Mouse (Mus musculus): ENCODE measurements around the gene Gm21972. TPM values are rescaled to one million over a fixed set of nuclear protein-coding genes. Genes with fewer than 3 reads are reported as not detected.
A peak's percentile ranks its signal among the peaks of the same experiment; 100 is the strongest.

Gene Gm21972
- polyA plus RNA-seq, 1 experiment from 2014 or later = 0.28 TPM

DNA sequence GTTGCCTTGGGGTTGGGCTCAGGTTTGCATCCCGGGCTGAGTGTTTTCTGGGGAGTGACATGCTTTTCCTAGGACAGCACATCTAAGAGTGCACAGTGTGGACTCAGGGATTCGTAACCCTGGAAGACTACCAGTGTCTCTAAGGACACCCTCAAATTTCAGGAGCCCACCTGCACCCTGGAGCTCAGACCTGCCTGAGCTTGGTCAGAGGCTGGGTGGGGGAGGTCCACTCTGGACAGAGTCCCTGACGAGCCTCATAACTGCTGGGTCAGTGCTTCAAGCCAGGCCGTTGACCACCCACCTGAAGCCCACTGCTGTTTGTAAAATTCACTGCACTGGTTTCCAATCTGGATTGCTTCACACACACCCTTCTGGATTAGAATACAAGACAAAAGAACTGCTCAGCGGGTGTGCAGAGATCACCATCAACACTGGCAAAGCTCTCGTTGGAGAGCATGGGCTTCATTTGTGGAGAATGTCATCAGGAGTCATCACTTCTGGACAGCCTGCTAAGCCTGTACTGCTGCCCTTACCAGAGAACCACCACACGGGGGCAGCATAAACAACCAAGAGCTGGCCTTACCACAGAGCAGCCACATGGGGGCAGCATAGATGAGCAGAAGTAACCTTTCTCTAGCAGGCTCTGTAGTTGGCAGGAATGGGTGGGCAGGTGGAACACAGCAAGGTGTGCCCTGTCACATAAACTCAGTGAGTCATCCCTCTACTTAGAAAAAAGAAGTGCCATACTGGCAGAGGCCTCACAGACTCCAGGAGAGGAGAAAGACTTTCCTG, 45.2 kb downstream of the Gm21972 start:
- Histone ChIP-seq H3K9me3 (no peaks in the 10 kb centered on the region), H3K27me3 (no peaks in the 10 kb centered on the region), H3K4me3 (no peak overlapping the region), H3K4me1 (no peaks in the 10 kb centered on the region), H3K27ac (no peak overlapping the region), H3K9ac (no peak overlapping the region), H3K36me3 (peaks cover 60% of the 10 kb centered on the region), H3K4me2 (replicated peaks) (no peak overlapping the region)
- ATAC-seq (ENCODE audit: low FRiP score, low read depth) = peak; percentile 72
- 49% methylated on average over 7 of the region's 7 CpGs for WGBS

DNA sequence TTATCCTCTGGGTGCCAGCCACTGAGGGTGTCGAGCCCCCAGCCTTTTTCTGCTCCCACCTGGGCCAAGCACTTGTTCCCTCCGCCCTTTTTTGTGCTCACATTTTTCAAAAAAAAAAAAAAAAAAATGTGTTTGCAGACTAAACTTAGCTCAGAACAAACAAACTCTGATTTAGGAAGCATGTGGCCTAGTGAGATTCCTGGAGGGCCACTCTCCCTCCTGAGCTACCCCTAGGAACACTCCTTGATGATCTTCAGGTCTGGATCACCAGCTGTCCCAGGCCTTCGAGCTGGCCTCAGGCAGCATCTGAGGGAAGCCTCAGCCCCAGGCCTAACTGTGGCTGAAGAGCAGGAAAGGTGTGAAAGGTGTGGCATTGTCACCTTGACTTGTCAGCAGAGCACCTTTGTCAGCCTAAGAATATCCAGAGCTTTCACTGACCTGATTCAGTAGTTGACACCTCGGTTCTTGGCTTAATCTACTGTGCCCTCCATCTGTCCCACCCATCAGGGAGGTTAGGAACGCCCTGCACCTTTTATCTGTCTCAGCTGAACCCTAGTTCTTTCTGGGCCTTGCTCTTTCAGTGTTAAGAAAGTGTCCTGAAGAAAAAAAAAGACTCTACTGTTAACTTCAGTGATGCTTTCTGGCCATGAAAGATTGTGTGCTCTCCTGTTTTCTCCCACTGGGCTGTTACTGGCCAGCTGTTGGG, 48.7 kb downstream of the Gm21972 start:
- Histone ChIP-seq H3K36me3 (peaks cover 37% of the 10 kb centered on the region), H3K27ac (no peak overlapping the region), H3K9me3 (no peaks in the 10 kb centered on the region), H3K4me1 (no peaks in the 10 kb centered on the region), H3K4me3 (no peak overlapping the region), H3K27me3 (no peaks in the 10 kb centered on the region), H3K4me2 (replicated peaks) (no peak overlapping the region), H3K9ac (no peak overlapping the region)
- no peak for ATAC-seq (ENCODE audit: low FRiP score, low read depth)
- 69% methylated on average over 5 of the region's 5 CpGs for WGBS

DNA sequence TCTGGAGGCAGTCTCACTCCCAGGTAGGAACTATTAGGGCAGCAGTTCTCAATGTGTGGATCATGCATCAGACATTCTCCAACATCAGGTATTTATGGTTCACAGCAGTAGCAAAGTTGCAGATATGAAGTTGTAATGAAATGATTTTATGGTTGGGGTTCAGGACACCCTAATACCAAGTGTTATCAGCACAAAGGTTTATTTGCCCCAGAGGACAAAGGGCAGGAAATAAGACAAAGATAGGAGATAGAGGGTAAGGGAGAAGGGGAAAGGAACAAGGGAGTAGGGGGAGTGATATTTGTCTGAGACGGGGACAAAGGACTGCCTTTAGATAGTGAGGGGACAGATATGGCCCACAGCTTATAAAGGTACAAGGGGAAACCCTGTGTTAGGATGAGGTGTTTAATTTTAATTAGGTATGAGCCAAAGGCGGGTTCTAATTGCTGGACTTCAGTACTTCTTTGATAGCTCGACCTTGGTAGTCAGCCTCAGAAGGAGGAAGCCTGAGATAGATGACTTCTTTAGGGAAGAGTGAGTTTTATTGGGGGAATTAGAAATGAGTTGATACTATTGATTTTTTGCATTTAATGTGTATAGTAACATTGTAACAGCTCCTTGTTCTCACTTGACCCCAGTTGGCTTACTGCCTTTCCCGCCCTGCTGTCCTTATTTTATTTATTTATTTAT, 50.3 kb downstream of the Gm21972 start:
- 86% methylated on average over 4 of the region's 4 CpGs for WGBS
- Histone ChIP-seq H3K4me3 (no peak overlapping the region), H3K36me3 (peaks cover 24% of the 10 kb centered on the region), H3K4me1 (no peaks in the 10 kb centered on the region), H3K9me3 (no peaks in the 10 kb centered on the region), H3K9ac (no peak overlapping the region), H3K4me2 (replicated peaks) (no peak overlapping the region), H3K27me3 (no peaks in the 10 kb centered on the region), H3K27ac (no peak overlapping the region)
- no peak for ATAC-seq (ENCODE audit: low FRiP score, low read depth)

DNA sequence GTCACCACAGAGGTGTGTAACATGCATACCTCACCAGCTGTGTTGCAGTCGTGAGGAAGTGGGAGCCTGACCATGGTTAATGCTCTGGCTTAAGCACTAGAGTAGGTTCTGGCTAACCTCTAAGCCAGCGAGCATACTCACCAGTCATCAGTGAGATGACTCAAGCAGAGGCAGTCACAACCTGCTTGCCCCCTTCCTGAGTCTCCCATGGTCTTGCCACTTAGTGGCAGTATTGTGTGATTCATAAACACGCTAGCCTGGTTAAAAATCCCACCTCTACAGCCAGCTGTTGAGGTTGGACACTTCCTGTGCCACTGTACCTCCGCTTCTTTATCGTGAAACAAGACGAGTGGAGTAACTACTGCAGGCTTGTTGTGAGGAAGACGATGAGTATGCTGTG, 53.3 kb downstream of the Gm21972 start:
- Histone ChIP-seq H3K27ac (no peak overlapping the region), H3K9ac (no peak overlapping the region), H3K4me3 (no peak overlapping the region), H3K36me3 (peaks cover 37% of the 10 kb centered on the region), H3K27me3 (no peaks in the 10 kb centered on the region), H3K9me3 (no peaks in the 10 kb centered on the region), H3K4me2 (replicated peaks) (no peak overlapping the region), H3K4me1 (no peaks in the 10 kb centered on the region)
- WGBS = 79% methylated on average over 7 of the region's 7 CpGs
- ATAC-seq (ENCODE audit: low FRiP score, low read depth) = no peak

DNA sequence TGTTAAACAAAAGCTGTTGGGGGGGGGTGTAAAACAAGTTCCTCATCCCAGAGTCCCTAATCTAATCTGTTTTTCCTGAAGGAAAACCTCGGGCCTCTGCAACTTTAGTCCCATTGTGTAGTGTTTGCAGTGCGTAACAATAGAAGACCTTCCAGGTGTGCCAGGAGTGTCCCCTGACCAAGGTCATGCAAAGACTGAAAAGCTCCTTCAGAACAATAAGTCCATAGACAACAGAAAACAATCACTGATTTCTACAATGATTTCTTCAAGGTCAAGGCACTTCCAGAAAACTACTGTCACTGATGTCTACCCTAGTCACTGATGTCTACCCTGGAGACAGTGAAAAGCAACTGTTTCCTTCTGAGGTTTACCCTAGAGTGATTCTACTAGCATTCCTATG, 54.4 kb downstream of the Gm21972 start:
- Histone ChIP-seq H3K4me2 (replicated peaks) (no peak overlapping the region), H3K4me1 (no peaks in the 10 kb centered on the region), H3K36me3 (peaks cover 41% of the 10 kb centered on the region), H3K27ac (no peak overlapping the region), H3K4me3 (no peak overlapping the region), H3K27me3 (no peaks in the 10 kb centered on the region), H3K9me3 (no peaks in the 10 kb centered on the region), H3K9ac (no peak overlapping the region)
- no peak for ATAC-seq (ENCODE audit: low FRiP score, low read depth)
- WGBS = 80% methylated on average over 2 of the region's 2 CpGs

DNA sequence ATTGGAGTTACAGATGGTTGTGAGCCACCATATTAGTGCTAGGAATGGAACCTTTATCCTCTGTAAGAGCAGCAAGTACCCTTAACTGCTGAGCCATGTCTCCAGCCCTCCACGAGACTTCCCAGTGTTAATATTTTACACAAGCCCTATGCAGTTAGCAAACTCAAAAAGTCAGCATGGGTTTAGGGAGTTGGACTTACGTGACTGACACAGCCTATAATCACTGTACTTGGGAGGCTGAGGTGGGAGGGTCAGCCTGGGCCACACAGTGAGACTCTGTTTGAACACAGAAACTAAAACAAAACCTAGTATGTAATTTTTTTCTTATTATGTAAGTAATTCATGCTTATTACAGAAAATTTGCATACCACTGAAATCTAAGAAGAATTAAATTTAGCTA, 54.8 kb downstream of the Gm21972 start:
- 84% methylated on average over 2 of the region's 2 CpGs for WGBS
- Histone ChIP-seq H3K4me3 (no peak overlapping the region), H3K27ac (no peak overlapping the region), H3K4me1 (no peaks in the 10 kb centered on the region), H3K4me2 (replicated peaks) (no peak overlapping the region), H3K36me3 (peaks cover 43% of the 10 kb centered on the region), H3K9me3 (no peaks in the 10 kb centered on the region), H3K27me3 (no peaks in the 10 kb centered on the region), H3K9ac (no peak overlapping the region)
- no peak for ATAC-seq (ENCODE audit: low FRiP score, low read depth)

DNA sequence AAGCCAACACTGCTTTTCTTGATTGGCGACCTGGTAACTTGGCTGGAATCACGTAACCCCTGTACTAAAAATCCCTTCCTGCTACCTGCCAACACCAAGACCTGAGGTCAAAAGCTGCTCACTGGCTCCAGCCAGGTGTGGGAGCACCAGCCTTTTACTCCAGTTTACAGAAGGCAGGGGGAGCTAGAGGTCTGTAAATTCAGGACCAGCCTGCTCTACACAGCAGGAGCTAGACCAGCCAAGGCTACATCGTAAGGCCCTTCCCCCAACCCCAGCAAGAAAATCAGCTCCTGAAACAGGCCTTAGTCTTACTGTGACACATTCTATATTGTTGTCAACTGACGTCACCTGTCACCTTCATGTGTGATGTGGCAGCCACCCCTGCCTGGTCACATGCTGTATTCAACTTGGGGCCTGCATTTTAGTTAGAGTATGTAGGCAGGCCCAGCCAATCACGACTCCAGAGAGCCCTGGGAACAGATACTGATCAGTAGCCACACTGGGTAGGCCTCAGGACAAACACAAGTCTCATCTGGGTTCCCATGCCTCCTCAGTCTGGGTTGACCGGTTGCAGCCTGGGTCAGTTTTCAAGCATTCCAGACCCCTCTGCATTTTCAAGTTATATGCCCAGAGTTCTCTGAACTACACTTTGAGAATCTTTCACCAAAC, 55.7 kb downstream of the Gm21972 start:
- H3K36me3 ChIP-seq = peaks cover 46% of the 10 kb centered on the region
- H3K9me3 ChIP-seq = no peaks in the 10 kb centered on the region
- WGBS = 78% methylated on average over 6 of the region's 6 CpGs
- H3K4me3 ChIP-seq = no peak overlapping the region
- no peak for ATAC-seq (ENCODE audit: low FRiP score, low read depth)
- H3K9ac ChIP-seq = no peak overlapping the region
- H3K4me1 ChIP-seq = no peaks in the 10 kb centered on the region
- H3K4me2 ChIP-seq (replicated peaks) = no peak overlapping the region
- H3K27me3 ChIP-seq = no peaks in the 10 kb centered on the region
- no peak overlapping the region for H3K27ac ChIP-seq

DNA sequence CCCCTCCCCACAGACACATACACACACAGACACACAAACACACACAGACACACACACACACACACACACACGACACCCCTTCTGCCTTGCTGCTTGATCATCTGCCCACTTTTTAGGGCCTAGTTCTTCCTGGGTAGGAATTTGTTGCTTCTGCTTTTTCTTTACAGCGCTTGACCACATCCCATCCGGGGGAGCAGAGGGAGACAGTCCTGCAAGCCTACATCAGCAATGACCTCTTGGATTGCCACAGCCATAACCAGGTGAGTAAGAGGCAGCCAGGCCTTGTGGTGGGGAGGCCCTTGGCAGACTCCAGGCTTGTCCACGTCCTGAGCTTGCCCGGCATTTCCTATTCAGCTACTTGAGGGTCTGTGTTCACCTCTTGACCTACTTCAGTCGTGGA, 57.4 kb downstream of the Gm21972 start:
- Histone ChIP-seq H3K36me3 (peaks cover 57% of the 10 kb centered on the region), H3K4me1 (no peaks in the 10 kb centered on the region), H3K4me2 (replicated peaks) (no peak overlapping the region), H3K4me3 (no peak overlapping the region), H3K27me3 (no peaks in the 10 kb centered on the region), H3K9me3 (no peaks in the 10 kb centered on the region), H3K9ac (no peak overlapping the region), H3K27ac (no peak overlapping the region)
- ATAC-seq (ENCODE audit: low FRiP score, low read depth) = no peak
- WGBS = 87% methylated on average over 6 of the region's 6 CpGs

DNA sequence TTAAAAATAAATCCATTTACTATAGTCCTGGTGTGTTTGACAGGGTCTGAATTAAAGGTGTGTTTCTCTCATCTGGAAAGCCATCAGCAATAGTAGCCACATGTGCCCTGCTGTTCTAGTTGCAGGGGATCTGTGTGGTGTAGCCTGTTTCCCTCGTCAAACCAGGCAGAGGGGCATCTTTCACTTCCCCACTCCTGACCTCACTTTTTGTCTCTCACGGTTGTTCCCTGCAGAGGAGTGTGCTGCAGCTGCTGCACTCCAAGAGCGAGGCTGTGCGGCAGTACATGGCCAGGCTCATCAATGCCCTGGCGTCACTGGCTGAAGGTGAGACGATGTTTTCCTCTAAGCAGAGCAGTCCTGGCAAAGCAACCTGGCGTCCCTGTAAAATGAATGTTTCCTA, 60.6 kb downstream of the Gm21972 start:
- H3K4me3 ChIP-seq = no peak overlapping the region
- WGBS = 75% methylated on average over 7 of the region's 7 CpGs
- no peaks in the 10 kb centered on the region for H3K9me3 ChIP-seq
- H3K27ac ChIP-seq = no peak overlapping the region
- no peak overlapping the region for H3K4me2 ChIP-seq (replicated peaks)
- H3K36me3 ChIP-seq = peaks cover 68% of the 10 kb centered on the region
- H3K9ac ChIP-seq = no peak overlapping the region
- no peaks in the 10 kb centered on the region for H3K27me3 ChIP-seq
- no peaks in the 10 kb centered on the region for H3K4me1 ChIP-seq
- ATAC-seq (ENCODE audit: low FRiP score, low read depth) = no peak

DNA sequence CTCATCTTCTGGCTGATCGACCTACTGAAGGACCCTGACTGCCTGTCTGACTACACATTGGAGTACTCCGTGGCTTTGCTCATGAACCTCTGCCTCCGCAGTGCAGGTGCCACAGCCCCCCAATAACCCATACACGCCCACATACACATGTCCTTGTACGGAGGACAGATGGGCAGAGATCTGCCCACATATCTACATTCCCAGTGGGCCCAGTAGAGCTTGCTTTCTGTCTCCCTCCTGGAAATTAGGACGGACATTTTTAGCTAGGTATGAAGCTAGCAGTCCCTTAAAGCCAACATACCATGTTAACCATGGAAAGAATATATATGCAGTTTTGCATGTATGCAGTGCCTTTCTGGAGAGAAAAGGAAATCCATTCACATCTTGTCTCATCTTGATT, 64.8 kb downstream of the Gm21972 start:
- WGBS = 91% methylated on average over 6 of the region's 6 CpGs
- no peak for ATAC-seq (ENCODE audit: low FRiP score, low read depth)

DNA sequence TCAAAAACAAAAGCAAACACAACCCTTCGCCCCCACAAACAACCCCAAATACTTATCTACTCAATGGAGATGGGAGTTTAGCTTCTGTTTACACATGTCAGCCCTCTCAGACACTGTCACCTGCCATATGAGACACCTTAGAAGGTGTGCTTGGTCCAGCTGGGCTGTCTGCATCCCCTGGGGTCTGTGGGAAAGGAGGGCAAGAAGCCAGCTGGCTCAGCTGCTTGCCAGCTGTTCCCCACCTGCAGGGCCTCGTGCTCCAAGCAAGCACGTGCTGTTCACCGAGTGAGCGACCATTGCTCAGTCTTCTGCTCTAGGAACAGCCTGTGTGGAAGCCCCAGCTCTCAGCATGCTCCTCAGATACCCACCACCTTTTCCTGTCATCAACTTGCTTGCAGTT, 65.6 kb downstream of the Gm21972 start:
- no peak for ATAC-seq (ENCODE audit: low FRiP score, low read depth)
- H3K4me3 ChIP-seq = no peak overlapping the region
- H3K27ac ChIP-seq = no peak overlapping the region
- H3K4me1 ChIP-seq = no peaks in the 10 kb centered on the region
- H3K9ac ChIP-seq = no peak overlapping the region
- H3K9me3 ChIP-seq = no peaks in the 10 kb centered on the region
- H3K27me3 ChIP-seq = no peaks in the 10 kb centered on the region
- peaks cover 85% of the 10 kb centered on the region for H3K36me3 ChIP-seq
- WGBS = 75% methylated on average over 5 of the region's 5 CpGs
- no peak overlapping the region for H3K4me2 ChIP-seq (replicated peaks)

More for the DNA sequence above, 64.8 kb downstream of the Gm21972 start:
- Histone ChIP-seq H3K27ac (no peak overlapping the region), H3K4me2 (replicated peaks) (no peak overlapping the region), H3K9me3 (no peaks in the 10 kb centered on the region), H3K4me3 (no peak overlapping the region), H3K27me3 (no peaks in the 10 kb centered on the region), H3K36me3 (peaks cover 81% of the 10 kb centered on the region), H3K9ac (no peak overlapping the region), H3K4me1 (no peaks in the 10 kb centered on the region)

DNA sequence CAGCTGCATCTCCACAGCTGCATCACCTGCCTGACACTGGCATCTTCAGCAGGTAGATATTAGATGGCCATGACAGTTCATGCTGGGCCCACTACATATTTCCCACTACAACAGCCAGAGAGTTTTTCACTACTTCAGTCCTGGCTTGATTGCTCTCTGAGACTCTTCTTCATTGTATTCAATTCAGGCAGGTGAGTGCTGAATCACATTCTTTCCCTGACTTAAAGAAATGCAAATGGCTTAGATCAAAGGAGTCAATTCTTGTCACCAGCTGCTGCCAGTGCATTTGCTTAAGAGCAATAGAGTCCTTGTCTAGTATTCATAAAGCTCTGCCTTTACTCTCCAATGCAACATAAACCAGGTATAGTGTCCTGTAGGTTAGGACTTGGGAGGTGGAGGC, 67.9 kb downstream of the Gm21972 start:
- H3K27me3 ChIP-seq = no peaks in the 10 kb centered on the region
- no peak overlapping the region for H3K27ac ChIP-seq
- no peak overlapping the region for H3K4me2 ChIP-seq (replicated peaks)
- ATAC-seq (ENCODE audit: low FRiP score, low read depth) = no peak
- no peak overlapping the region for H3K4me3 ChIP-seq
- no peaks in the 10 kb centered on the region for H3K4me1 ChIP-seq
- no peaks in the 10 kb centered on the region for H3K9me3 ChIP-seq
- H3K9ac ChIP-seq = no peak overlapping the region
- peaks cover 83% of the 10 kb centered on the region for H3K36me3 ChIP-seq

Measured in limb, embryonic 13.5 days (tissue).